Mouse (Mus musculus) liver, embryonic 14.5 days (tissue): Measurements from ENCODE around the gene Rap1gap2.
A peak's percentile ranks its signal among the peaks of the same experiment; 100 is the strongest.

ENCODE experiments used
- CTCF ChIP-seq: IDR thresholded peaks from 2 replicates; pipeline ENCODE4 v1.5.1; 2016; ENCODE audit warnings: antibody characterized with exemption, low read depth, control low read depth
- EP300 ChIP-seq: IDR thresholded peaks from 2 replicates; pipeline ENCODE4 v1.6.1; 2016; ENCODE audit warnings: antibody characterized with exemption, low read depth

DNA sequence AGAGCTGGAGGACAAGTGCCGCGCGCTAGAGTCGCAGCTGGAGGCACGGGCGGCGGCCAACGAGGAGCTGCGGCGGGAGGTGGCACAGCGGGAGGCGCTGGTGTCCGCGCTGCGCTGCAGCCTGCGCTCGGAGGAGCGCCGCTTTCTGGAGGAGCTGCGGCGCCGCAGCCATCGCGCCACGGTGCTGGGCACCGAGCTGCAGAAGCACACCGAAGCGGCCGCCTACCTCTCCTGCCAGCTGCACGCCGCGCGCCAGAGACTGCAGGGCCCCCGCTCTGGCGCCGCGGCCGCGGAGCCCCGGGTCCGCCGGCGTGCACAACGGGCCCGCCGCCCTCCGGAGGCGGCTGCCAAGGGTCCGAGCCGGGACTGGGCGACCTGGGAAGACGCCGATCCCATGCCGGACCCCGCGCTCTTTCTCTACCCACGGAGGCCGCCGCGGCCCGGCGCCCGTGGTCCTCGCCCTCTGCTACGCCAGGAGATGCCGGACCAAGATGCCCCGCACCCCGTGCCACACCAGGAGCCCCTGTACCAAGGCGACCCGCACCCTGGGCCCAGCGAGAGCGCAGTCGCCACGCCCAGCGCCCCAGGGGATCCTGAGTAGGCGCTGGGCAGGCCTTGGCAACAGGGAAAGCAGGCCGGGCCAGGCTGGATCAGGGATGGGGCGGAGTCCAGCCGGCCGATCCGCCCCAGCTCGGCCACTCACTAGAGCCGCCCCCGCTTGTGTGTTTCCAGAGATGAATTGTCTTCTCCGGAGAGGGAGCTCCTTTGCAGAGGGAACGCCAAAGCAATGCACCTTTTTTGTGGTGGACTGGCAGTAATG is 27.5 kb upstream of the Rap1gap2 start:
- TF ChIP-seq CTCF (peak; percentile 49), EP300 (no peak)
